Mouse (Mus musculus): ENCODE results near the gene Sprtn. TPM values are rescaled to one million over a fixed set of nuclear protein-coding genes. Genes with fewer than 3 reads are reported as not detected.

The Sprtn gene
- polyA plus RNA-seq, 1 experiment from 2014 or later = 11.7 TPM

DNA sequence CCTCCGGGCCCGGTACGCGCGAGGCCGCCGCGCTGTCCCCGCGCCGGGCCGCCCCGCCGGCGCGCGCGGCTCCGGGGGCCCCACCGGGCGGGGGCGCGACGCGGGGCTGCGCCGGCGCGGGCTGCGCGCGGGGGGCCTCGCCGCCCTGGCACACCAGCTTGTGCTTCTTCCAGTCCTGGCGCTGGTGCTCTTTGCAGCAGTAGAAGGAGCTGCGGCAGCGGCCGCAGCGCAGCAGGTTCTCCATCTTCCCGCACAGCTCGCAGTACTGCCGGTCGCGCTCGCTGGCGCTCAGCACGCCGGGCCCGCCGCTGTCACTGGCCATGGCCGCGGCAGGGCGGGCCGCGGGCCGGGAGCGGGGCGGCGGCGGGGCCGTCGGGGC, 51.0 kb downstream of the Sprtn start:
- H3K9ac ChIP-seq (replicated peaks; ENCODE audit: low read length) = peak overlapping the region; percentile 95
- peak overlapping the region; percentile 94 for H3K4me2 ChIP-seq (ENCODE audit: low read length)
- peak overlapping the region; percentile 86 for H3K4me3 ChIP-seq (replicated peaks; ENCODE audit: low read depth, low read length)
- no peaks in the 10 kb centered on the region for H3K36me3 ChIP-seq (ENCODE audit: control insufficient read depth, insufficient read depth, low read length)
- no peaks in the 10 kb centered on the region for H3K9me3 ChIP-seq (ENCODE audit: control insufficient read depth, low read length)
- WGBS = under 1% methylated on average over 54 of the region's 62 CpGs
- no peaks in the 10 kb centered on the region for H3K27me3 ChIP-seq (ENCODE audit: control insufficient read depth, insufficient read depth, low read length)
- peak overlapping the region; percentile 98 for H3K27ac ChIP-seq (replicated peaks; ENCODE audit: low read depth, low read length)
- ATAC-seq (ENCODE audit: low FRiP score, low TSS enrichment) (peak; percentile 36), DNase-seq (peak; percentile 77)
- peaks cover 36% of the 10 kb centered on the region for H3K4me1 ChIP-seq (ENCODE audit: control insufficient read depth, insufficient read depth, low read length)

DNA sequence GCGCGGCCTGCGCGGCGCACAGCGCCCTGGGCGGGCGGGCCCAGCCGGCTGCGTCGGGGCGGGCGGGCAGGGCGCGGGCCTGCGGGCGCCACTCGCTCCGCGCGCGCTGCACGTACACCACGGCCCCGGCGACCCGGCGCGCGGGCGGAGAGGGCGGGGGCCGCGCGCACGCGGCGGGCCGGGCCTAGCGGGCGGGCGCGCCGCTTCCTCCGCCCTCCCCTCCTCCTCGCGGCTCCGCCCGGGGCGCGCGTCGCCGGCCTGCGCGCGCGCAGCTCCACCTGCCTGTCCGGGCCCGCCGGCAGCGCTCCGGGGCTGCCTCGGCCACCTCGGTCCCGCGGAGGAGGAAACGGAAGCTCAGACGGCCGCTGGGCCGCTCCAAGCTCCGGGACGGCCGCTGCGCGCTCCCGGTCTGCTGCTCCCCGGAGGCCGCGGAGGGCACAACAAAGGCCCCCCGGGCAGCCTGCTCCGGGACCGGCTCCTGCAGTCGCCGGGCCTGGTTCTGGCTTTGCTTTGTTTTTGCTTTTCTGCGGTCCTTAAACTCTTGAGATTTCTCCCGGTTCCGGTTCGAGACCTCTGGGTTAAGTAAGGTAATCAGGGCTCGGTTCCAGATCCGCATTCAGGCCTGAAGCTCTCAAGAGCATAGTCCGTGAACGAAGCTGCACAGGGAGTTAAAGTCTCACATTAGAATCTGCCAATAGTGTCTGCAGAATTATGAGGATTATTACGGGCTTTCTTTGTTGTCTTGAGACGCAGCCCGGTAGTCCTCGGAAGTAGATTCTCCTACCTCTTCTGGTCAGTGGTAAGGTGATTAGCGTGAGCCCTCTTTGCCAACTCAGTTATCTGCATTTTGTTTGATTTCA, 51.8 kb downstream of the Sprtn start, which contains the start of gene Egln1:
Gene Egln1 (minus strand): TSS at position 116 of the 860 bp plus-strand sequence.
- Histone ChIP-seq H3K27me3 (ENCODE audit: control insufficient read depth, insufficient read depth, low read length) (no peaks in the 10 kb centered on the region), H3K4me1 (ENCODE audit: control insufficient read depth, insufficient read depth, low read length) (peaks cover 34% of the 10 kb centered on the region), H3K36me3 (ENCODE audit: control insufficient read depth, insufficient read depth, low read length) (no peaks in the 10 kb centered on the region), H3K9me3 (ENCODE audit: control insufficient read depth, low read length) (no peaks in the 10 kb centered on the region), H3K4me2 (ENCODE audit: low read length) (peak within 1 kb of the TSS; percentile 94), H3K27ac (replicated peaks; ENCODE audit: low read depth, low read length) (peak within 1 kb of the TSS; percentile 98), H3K4me3 (replicated peaks; ENCODE audit: low read depth, low read length) (peak within 1 kb of the TSS; percentile 86), H3K9ac (replicated peaks; ENCODE audit: low read length) (peak within 1 kb of the TSS; percentile 95)
- under 1% methylated on average over 53 of the region's 98 CpGs for WGBS
- DNase-seq = peak; percentile 95
- peak; percentile 87 for ATAC-seq (ENCODE audit: low FRiP score, low TSS enrichment)

DNA sequence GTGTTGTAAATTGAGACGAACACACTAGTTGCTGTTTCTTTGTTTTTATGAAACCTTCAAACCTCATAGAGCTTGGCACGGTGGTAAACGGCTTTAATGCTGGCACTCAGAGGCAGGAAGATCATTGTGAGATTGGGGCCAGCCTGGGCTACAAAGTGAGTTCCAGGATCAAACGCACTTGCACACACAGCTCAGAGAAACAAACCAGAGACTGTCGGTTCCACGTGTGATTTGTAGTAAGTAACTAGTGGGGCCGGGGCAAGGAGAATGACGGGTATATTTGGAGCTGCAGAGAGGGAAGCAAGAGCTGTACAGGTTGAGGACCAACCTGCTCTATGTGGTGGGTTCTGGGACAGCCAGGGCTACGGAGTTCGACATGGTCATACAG, 52.4 kb downstream of the Sprtn start:
- 24% methylated on average over 10 of the region's 10 CpGs for WGBS
- no peak for ATAC-seq (ENCODE audit: low FRiP score, low TSS enrichment)

GRCm38 (mm10) chr8:124950865-124951264, 53.2 kb downstream of the Sprtn start:
- 73% methylated on average over 2 of the region's 2 CpGs for WGBS
- Histone ChIP-seq H3K27ac (replicated peaks; ENCODE audit: low read depth, low read length) (no peak overlapping the region), H3K4me2 (ENCODE audit: low read length) (peak overlapping the region; percentile 94), H3K36me3 (ENCODE audit: control insufficient read depth, insufficient read depth, low read length) (no peaks in the 10 kb centered on the region), H3K9ac (replicated peaks; ENCODE audit: low read length) (peak overlapping the region; percentile 95; the same call in 1 of the 2 replicates), H3K4me3 (replicated peaks; ENCODE audit: low read depth, low read length) (peak overlapping the region; percentile 86), H3K27me3 (ENCODE audit: control insufficient read depth, insufficient read depth, low read length) (no peaks in the 10 kb centered on the region), H3K4me1 (ENCODE audit: control insufficient read depth, insufficient read depth, low read length) (peaks cover 22% of the 10 kb centered on the region), H3K9me3 (ENCODE audit: control insufficient read depth, low read length) (no peaks in the 10 kb centered on the region)
- DNase-seq (no peak), ATAC-seq (ENCODE audit: low FRiP score, low TSS enrichment) (no peak)

More for the DNA sequence above, 52.4 kb downstream of the Sprtn start:
- Histone ChIP-seq H3K9me3 (ENCODE audit: control insufficient read depth, low read length) (no peaks in the 10 kb centered on the region), H3K4me1 (ENCODE audit: control insufficient read depth, insufficient read depth, low read length) (peaks cover 28% of the 10 kb centered on the region), H3K9ac (replicated peaks; ENCODE audit: low read length) (peak overlapping the region; percentile 95), H3K4me3 (replicated peaks; ENCODE audit: low read depth, low read length) (peak overlapping the region; percentile 86), H3K27me3 (ENCODE audit: control insufficient read depth, insufficient read depth, low read length) (no peaks in the 10 kb centered on the region), H3K36me3 (ENCODE audit: control insufficient read depth, insufficient read depth, low read length) (no peaks in the 10 kb centered on the region), H3K4me2 (ENCODE audit: low read length) (peak overlapping the region; percentile 94), H3K27ac (replicated peaks; ENCODE audit: low read depth, low read length) (peak overlapping the region; percentile 98)
- DNase-seq = no peak

GRCm38 (mm10) chr8:124953188-124953587, 55.5 kb downstream of the Sprtn start:
- no peak for ATAC-seq (ENCODE audit: low FRiP score, low TSS enrichment)
- Histone ChIP-seq H3K4me2 (ENCODE audit: low read length) (no peak overlapping the region), H3K27ac (replicated peaks; ENCODE audit: low read depth, low read length) (no peak overlapping the region), H3K36me3 (ENCODE audit: control insufficient read depth, insufficient read depth, low read length) (no peaks in the 10 kb centered on the region), H3K4me1 (ENCODE audit: control insufficient read depth, insufficient read depth, low read length) (peaks cover 8% of the 10 kb centered on the region), H3K9ac (replicated peaks; ENCODE audit: low read length) (no peak overlapping the region), H3K4me3 (replicated peaks; ENCODE audit: low read depth, low read length) (no peak overlapping the region), H3K27me3 (ENCODE audit: control insufficient read depth, insufficient read depth, low read length) (no peaks in the 10 kb centered on the region), H3K9me3 (ENCODE audit: control insufficient read depth, low read length) (no peaks in the 10 kb centered on the region)
- WGBS = 90% methylated on average over 7 of the region's 7 CpGs
- no peak for DNase-seq

- ATAC-seq (ENCODE audit: low FRiP score, low TSS enrichment) (no peak), DNase-seq (no peak)
- Histone ChIP-seq H3K9ac (replicated peaks; ENCODE audit: low read length) (no peak overlapping the region), H3K9me3 (ENCODE audit: control insufficient read depth, low read length) (no peaks in the 10 kb centered on the region), H3K27ac (replicated peaks; ENCODE audit: low read depth, low read length) (no peak overlapping the region), H3K36me3 (ENCODE audit: control insufficient read depth, insufficient read depth, low read length) (no peaks in the 10 kb centered on the region), H3K27me3 (ENCODE audit: control insufficient read depth, insufficient read depth, low read length) (no peaks in the 10 kb centered on the region), H3K4me1 (ENCODE audit: control insufficient read depth, insufficient read depth, low read length) (peaks cover 8% of the 10 kb centered on the region), H3K4me2 (ENCODE audit: low read length) (no peak overlapping the region), H3K4me3 (replicated peaks; ENCODE audit: low read depth, low read length) (no peak overlapping the region)
- 71% methylated on average over 8 of the region's 8 CpGs for WGBS
Measured at GRCm38 (mm10) chr8:124954572-124955082, 56.9 kb downstream of the Sprtn start.

Other genes with a start within 250 kb of the Sprtn start
- 29.0 and 31.7 TPM in 2 replicates for gene 2310022B05Rik, start 234.5 kb upstream of the Sprtn start, polyA plus RNA-seq (2014; fragmentation: Nextera tagmentation; extraction: Ambion mirVana)
- 56.3 and 70.9 TPM in 2 replicates for gene Ttc13, start 175.9 kb upstream of the Sprtn start, polyA plus RNA-seq (2014; fragmentation: Nextera tagmentation; extraction: Ambion mirVana)
- 36.1 and 39.0 TPM in 2 replicates for gene Arv1, start 175.7 kb upstream of the Sprtn start, polyA plus RNA-seq (2014; fragmentation: Nextera tagmentation; extraction: Ambion mirVana)
- gene Fam89a, start 146.1 kb upstream of the Sprtn start, polyA plus RNA-seq (2014; fragmentation: Nextera tagmentation; extraction: Ambion mirVana) = 0.21 and 0.32 TPM in 2 replicates
- 31.1 and 31.9 TPM in 2 replicates for gene Trim67, start 104.8 kb upstream of the Sprtn start, polyA plus RNA-seq (2014; fragmentation: Nextera tagmentation; extraction: Ambion mirVana)
- gene Gnpat, start 34.9 kb upstream of the Sprtn start, polyA plus RNA-seq (2014; fragmentation: Nextera tagmentation; extraction: Ambion mirVana) = 65.5 and 90.8 TPM in 2 replicates
- gene 2810004N23Rik, start 34.8 kb upstream of the Sprtn start, polyA plus RNA-seq (2014; fragmentation: Nextera tagmentation; extraction: Ambion mirVana) = 21.4 and 24.2 TPM in 2 replicates
- 13.0 and 13.2 TPM in 2 replicates for gene Exoc8, start 181 bp upstream of the Sprtn start, polyA plus RNA-seq (2014; fragmentation: Nextera tagmentation; extraction: Ambion mirVana)
- 24.5 and 25.1 TPM in 2 replicates for gene Egln1, start 51.4 kb downstream of the Sprtn start, polyA plus RNA-seq (2014; fragmentation: Nextera tagmentation; extraction: Ambion mirVana)
- 211 and 242 TPM in 2 replicates for gene Tsnax, start 115.1 kb downstream of the Sprtn start, polyA plus RNA-seq (2014; fragmentation: Nextera tagmentation; extraction: Ambion mirVana)
- 0.78 and 0.98 TPM in 2 replicates for gene Disc1, start 156.3 kb downstream of the Sprtn start, polyA plus RNA-seq (2014; fragmentation: Nextera tagmentation; extraction: Ambion mirVana)

Data from midbrain, embryonic 14.5 days (tissue).